Mouse (Mus musculus) myocyte (in vitro differentiated cells): Measurements from ENCODE around the gene Fes.

Experiments
- CEBPB ChIP-seq: IDR thresholded peaks from 2 replicates; pipeline ENCODE4 v1.6.1; 2011; ENCODE audit warnings: mild to moderate bottlenecking, moderate library complexity; ENCODE audit not compliant: poor library complexity, insufficient read depth, severe bottlenecking
- E2F4 ChIP-seq: IDR thresholded peaks from one replicate; pipeline ENCODE4 v1.6.1; 2011; ENCODE audit warnings: mild to moderate bottlenecking, control low read depth, moderate library complexity; ENCODE audit not compliant: insufficient read depth
- MAX ChIP-seq: IDR thresholded peaks from one replicate; pipeline ENCODE4 v1.6.1; 2011; ENCODE audit warnings: low read depth, mild to moderate bottlenecking, control low read depth
- MYOD1 ChIP-seq, 3 experiments: IDR thresholded peaks; one replicate each; pipeline ENCODE4 v1.6.1; 2011; ENCODE audit warnings: control low read depth in 2 of 3, low read depth in 2 of 3, mild to moderate bottlenecking in 2 of 3, moderate library complexity in 1 of 3; ENCODE audit not compliant: insufficient read length in 2 of 3, control insufficient read depth in 1 of 3
- MYOG ChIP-seq, 3 experiments: IDR thresholded peaks; one replicate each; pipeline ENCODE4 v1.6.1; 2011; ENCODE audit warnings: control low read depth in 2 of 3, low read depth in 2 of 3, mild to moderate bottlenecking in 2 of 3; ENCODE audit not compliant: insufficient read length in 2 of 3, control insufficient read depth in 1 of 3, insufficient read depth in 1 of 3
- POLR2A ChIP-seq: IDR thresholded peaks from one replicate; pipeline ENCODE4 v1.6.1; 2011; ENCODE audit warnings: low read depth, mild to moderate bottlenecking, control low read depth, moderate library complexity; ENCODE audit not compliant: insufficient read length
- REST ChIP-seq: IDR thresholded peaks from one replicate; pipeline ENCODE4 v1.6.1; 2011; ENCODE audit warnings: mild to moderate bottlenecking, control low read depth, moderate library complexity; ENCODE audit not compliant: insufficient read depth, insufficient read length

GRCm38 (mm10) chr7:80360435-80360834, 27.3 kb downstream of the Fes start:
- TF ChIP-seq REST: no peak
- no peak for TF ChIP-seq POLR2A
- TF ChIP-seq MAX: no peak
- TF ChIP-seq MYOD1 (IDR thresholded peaks at IDR 0.05; ENCODE audit: control insufficient read depth in 1 of 3, insufficient read length in 2 of 3, low read depth in 2 of 3): no peak
- no peak for TF ChIP-seq E2F4
- no peak for TF ChIP-seq CEBPB
- TF ChIP-seq MYOG (IDR thresholded peaks at IDR 0.05; ENCODE audit: control insufficient read depth in 1 of 3, insufficient read depth in 1 of 3, insufficient read length in 2 of 3, low read depth in 2 of 3): no peak
